Mouse (Mus musculus) naive thymus-derived CD4-positive, alpha-beta T cell, adult 2 months (primary cell): Measurements from ENCODE around the gene Rad9b.
A peak's percentile ranks its signal among the peaks of the same experiment; 100 is the strongest.

ENCODE experiments used
- DNase-seq: peaks from one replicate; pipeline ENCODE4 v3.0.0-alpha.2; 2011; ENCODE audit warnings: low read depth

Rad9b gene

DNA sequence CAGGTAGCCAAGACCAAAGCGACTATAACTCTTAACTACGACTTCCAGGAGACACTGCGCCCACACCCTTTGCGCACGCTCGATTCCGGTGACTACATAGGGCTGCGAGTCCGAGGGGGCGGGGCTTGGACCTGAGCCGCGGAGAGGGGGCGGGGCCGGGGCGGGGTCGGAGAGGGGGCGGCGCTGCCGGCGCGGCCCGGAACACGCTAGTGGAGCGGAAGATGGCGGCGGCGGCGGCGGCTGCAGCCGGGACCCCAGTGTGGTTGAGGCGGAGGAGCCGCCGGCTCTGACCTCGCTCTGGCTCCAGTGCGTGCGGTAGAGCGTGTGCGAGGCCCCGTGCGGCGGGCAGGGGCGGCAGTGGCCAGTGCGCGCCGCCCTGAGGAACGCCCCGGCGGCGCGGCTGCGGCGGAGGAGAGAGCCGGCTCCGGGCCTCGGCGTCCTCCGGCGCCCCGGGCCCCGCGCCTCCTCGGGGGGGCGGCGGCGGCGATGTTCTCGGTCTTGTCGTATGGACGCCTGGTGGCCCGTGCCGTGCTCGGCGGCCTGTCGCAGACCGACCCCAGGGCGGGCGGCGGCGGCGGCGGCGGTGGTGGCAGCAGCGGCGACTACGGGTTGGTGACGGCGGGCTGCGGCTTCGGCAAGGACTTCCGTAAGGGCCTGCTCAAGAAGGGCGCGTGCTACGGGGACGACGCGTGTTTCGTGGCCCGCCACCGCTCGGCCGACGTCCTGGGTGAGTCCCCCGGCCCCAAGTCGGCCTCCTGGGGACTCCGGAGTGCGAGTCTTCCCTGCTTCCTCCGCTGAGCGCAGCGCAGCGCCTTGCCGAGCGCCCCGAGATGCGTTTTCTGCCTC is 69.6 kb downstream of the Rad9b start, which contains the start of gene Pptc7:
Gene Pptc7, plus strand, starts transcription at position 183 of the 846 bp plus-strand sequence.
- peak; percentile 95 for DNase-seq

DNA sequence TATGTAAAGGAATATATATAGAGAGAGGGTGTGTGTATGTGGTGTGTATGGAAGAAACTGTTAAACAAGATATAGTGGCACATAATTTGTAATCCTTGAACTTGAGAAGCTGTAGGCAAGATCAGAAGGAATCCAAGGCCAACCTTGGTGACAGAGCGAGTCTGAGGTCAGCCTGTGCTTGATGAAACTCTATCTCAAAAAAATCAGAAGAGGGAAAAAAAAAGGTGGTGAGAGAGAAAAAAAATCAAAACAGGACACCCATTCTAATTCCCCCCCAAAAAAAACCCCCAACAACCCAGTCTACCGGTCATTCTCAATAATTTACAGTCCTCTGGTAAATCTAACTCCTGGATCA is 70.2 kb downstream of the Rad9b start:
- no peak for DNase-seq

DNA sequence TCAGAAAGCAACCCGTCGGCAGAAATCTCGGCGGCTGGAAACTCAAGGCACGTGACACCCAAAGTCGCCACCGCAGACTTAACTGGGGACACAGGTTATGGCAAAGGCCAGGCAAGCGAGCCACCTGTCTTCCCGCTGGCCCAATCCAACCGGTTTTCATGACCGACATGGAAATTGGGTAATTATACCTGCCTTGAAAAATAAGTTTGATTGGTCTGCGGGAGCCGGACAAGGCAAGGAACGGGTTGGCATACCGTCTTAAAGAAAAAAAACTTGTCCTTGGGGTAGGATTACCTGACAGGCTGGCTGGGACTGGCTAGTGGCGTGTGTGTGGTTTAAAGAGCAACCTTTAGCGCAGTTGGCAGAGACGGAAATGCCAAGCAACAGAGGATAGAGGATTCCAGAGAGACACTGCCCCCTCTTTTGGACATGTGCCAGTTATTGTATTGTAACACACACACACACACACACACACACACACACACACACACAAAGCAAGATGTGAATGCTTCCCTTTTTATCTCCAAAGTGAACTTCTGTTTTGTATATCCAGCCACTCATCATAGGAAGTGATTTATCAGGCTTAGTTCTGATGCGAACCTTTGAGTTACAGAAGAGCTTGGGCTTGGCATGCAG is 73.1 kb downstream of the Rad9b start:
- DNase-seq = peak; percentile 44

DNA sequence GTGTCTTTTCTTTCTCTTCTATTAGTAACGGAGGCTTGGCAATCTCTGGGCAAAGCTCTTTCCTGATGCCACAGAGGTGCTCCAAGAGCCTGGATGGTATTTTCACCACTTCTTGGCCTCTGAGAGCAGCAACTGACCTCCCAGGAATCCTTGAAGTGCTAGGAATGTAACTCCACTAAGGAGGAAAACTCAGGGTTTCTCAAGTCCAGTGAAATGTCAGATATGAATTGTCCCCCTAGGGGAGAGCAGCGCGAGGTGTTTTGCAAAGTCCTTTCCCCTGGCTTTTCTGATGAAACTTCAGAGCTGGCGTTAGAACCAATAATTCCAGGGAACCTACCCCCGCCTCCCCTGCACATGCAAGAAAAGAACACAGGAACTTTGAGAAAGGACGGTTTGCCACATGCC is 73.6 kb downstream of the Rad9b start:
- no peak for DNase-seq

DNA sequence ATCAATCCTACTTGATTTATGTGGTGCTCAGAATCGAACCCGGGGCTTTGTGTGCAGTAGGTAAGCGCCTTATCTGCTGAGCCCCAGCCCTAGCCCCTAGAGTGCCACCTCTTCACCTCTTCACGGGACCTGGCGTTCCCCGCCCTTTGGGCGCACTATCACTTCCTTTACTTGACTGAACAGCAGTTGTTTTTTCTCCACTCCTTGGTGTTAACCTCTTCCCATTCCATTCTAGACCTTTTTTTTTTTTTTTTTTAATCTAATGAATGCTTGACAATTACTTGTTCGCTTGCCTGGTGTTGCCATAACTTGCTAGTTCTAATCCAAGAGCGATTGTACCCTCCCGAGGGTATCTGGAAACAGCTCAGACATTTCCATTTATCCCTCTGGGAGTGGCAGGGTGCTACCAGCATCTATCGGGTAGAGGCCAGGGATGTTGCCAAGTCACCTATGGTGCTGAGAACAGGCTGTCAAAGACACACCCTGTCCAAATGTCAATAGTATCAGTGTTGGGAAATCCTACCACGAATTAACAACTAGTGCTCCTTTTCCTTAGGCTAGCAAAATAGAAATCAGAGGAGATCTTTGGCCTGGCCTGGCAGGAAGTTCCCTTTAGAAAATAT is 74.1 kb downstream of the Rad9b start:
- no peak for DNase-seq

DNA sequence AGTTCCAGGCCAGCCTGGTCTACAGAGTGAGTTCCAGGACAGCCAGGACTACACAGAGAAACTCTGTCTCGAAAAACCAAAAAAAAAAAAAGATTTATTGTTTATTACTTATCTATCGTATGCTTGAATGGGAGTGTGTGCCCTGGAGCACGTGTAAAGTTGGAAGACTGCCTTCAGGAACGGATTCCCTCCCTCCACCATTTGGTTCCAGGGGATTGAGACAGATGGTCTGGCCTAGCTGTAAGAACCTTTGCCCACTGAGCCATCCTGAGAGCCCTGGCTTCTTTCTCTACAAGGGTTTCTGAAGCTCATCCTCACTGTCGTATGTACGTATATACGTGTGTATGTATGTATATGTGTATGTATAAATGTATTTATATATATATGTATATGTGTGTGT is 75.1 kb downstream of the Rad9b start:
- DNase-seq = no peak

DNA sequence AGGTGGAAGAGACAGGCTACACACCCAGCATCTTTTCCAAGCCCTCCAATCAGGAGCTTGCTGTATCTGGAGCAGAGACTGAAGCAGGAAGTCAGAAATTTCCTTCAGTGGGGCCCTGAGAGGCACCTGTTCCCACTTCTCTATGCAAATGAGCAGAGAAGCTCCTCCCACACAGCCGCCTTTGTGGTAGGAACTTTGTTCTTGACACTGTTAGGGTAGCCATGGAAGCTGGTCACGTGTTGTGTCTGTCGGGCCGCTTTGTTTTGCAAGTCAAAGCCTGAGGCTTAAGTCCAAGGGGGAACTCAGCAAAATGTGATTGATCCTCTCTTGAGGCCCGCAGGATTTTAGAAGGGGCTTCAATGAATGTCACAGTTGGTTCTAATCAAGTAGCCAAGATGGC is 79.2 kb downstream of the Rad9b start:
- DNase-seq = peak; percentile 79
